Mouse (Mus musculus) embryonic fibroblast, embryonic 13.5 days (primary cell): ENCODE measurements around the gene Phlpp1.

Experiments used
- CTCF ChIP-seq: IDR thresholded peaks from 2 replicates; pipeline ENCODE4 v1.5.1; 2011; ENCODE audit warnings: mild to moderate bottlenecking, control low read depth, low read length, moderate library complexity, borderline replicate concordance; ENCODE audit not compliant: insufficient read depth
- POLR2A ChIP-seq: IDR thresholded peaks from 2 replicates; pipeline ENCODE4 v1.6.1; 2011; ENCODE audit warnings: low read depth, mild to moderate bottlenecking, control low read depth, low read length, moderate library complexity

- TF ChIP-seq CTCF = no peak
- TF ChIP-seq POLR2A = no peak
These were observed 39.2 kb upstream of the Phlpp1 start for GRCm38 (mm10) chr1:106132350-106132700.
